Mouse (Mus musculus): ENCODE results near the gene Cabin1.

DNA sequence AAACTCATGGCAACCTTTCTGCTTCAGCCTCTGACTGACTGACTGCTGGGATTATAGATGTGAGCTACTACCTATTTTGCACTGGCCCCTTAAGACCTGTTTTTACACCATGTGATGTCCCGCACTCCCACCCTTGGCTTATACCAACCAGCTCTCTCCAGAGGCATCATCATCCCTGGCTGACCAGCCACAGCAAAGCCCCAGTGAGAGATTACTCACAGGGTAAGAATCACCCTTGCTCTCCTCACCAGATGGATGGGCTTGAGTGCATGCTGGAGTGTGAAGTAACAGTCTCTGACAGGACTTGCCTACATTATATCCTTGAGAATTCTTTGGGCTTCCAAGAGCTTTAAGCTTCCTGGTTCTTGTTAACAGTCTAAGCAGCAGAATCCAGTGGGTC, 94.2 kb downstream of the Cabin1 start:
- TF ChIP-seq POLR2A (IDR thresholded peaks at IDR 0.05; ENCODE audit: insufficient read length, low read depth) = no peak
- no peak for TF ChIP-seq MAX (IDR thresholded peaks at IDR 0.05; ENCODE audit: low read depth)
- TF ChIP-seq SRF (IDR thresholded peaks at IDR 0.05; ENCODE audit: control insufficient read depth, insufficient read length, low read depth) = no peak
- TF ChIP-seq POLR2AphosphoS2 (IDR thresholded peaks at IDR 0.05; ENCODE audit: insufficient read length, low read depth) = no peak
- no peak for TF ChIP-seq TCF12 (IDR thresholded peaks at IDR 0.05; ENCODE audit: insufficient read depth, poor library complexity, severe bottlenecking)
- TF ChIP-seq REST (IDR thresholded peaks at IDR 0.05; ENCODE audit: insufficient read depth, insufficient read length) = no peak
- TF ChIP-seq USF1 (IDR thresholded peaks at IDR 0.05; ENCODE audit: low read depth) = no peak
- no peak for TF ChIP-seq MYOG (IDR thresholded peaks at IDR 0.05; ENCODE audit: control insufficient read depth in 1 of 3, insufficient read depth in 1 of 3, insufficient read length in 2 of 3, low read depth in 2 of 3)
- TF ChIP-seq CEBPB (IDR thresholded peaks at IDR 0.05; ENCODE audit: insufficient read depth, poor library complexity, severe bottlenecking) = no peak
- no peak for TF ChIP-seq MYOD1 (IDR thresholded peaks at IDR 0.05; ENCODE audit: control insufficient read depth in 1 of 3, insufficient read length in 2 of 3, low read depth in 2 of 3)
